Mouse (Mus musculus) left cerebral cortex, adult 18-20 months (tissue): ENCODE data around the gene Strada. TPM values are rescaled to one million over a fixed set of nuclear protein-coding genes. Genes with fewer than 3 reads are reported as not detected.
"Not testable (repeated sequence)": the region's sequence is repeated elsewhere in the genome, so short reads cannot be mapped to it uniquely, and the experiment has no call there.

ENCODE experiments used
- DNase-seq, 2 experiments: peaks; one replicate each; pipeline ENCODE4 v3.0.0; 2021 to 2022; ENCODE audit warnings: low spot score in 2 of 2, mixed read lengths in 1 of 2
- total RNA-seq, 2 experiments: library from RNA; stranded (reverse); gene quantifications; 2 replicates each; pipeline ENCODE4 v1.2.3; 2021

The Strada gene
- total RNA-seq, 2 experiments from 2014 or later: 24.8 to 29.8 TPM

GRCm38 (mm10) chr11:106158081-106158929 is 43.7 kb downstream of the Strada start:
- peak in 1 of 2 experiments; percentile 35 for DNase-seq

DNA sequence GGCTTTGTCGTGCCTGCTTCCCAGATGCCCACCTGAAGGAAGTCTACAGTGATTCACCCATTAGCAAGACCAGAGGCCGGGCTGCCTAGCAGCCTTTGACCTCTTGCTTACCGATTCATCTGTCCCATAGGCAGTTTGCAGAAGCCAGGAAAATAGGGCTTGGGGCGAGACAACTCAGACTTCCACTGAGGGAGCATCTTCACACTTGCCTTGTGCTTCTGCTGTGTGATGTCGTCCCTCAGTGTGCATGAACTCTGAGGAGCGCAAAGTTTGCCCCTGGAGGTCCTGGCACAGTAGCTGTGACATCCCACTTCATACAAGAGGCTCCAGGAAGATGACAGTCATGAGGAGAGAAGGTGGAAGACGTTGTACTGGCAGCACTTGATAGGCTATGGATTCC is 44.8 kb downstream of the Strada start:
- DNase-seq: no peak

- DNase-seq: no peak
Measured at GRCm38 (mm10) chr11:106156257-106156656, 45.7 kb downstream of the Strada start.

DNA sequence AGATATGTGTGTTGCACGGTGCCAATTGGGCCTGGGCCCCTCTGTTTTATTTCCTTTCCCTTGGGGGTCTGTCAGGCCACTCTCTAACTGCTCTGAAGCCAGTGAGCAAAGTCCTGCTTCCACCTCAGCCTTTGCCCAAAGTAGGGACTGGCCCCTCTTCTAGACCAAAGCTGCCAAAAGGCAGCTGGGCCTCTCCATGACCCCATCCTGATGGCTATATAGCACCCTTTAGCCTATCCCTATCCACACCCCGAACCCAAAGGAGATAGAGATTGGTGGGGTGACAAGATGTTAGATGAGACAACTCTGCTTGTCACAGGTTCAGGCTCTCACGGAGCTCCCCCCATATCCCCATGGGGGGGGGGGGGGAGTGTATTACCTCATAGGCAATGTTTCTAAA is 46.2 kb downstream of the Strada start:
- no peak for DNase-seq

GRCm38 (mm10) chr11:106154770-106155169 is 47.2 kb downstream of the Strada start:
- no peak for DNase-seq

- DNase-seq: no peak
Measured at GRCm38 (mm10) chr11:106154091-106154490, 47.9 kb downstream of the Strada start.

DNA sequence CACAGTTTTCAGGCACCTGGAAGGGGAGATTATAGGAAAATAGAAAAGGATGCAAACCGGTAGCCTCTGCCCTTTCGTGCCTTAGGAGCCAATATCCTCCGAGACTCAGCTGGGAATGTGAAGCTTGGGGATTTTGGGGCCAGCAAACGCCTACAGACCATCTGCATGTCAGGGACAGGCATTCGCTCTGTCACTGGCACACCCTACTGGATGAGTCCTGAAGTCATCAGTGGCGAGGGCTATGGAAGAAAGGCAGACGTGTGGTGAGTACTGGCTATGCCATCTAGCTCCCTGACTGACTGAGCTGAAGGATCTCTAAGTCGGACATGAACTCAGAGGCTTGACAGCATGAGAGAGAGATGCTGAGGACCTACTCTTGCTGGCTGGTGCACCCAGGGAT is 49.8 kb downstream of the Strada start:
- peak; percentile 67 to 76 for DNase-seq

DNA sequence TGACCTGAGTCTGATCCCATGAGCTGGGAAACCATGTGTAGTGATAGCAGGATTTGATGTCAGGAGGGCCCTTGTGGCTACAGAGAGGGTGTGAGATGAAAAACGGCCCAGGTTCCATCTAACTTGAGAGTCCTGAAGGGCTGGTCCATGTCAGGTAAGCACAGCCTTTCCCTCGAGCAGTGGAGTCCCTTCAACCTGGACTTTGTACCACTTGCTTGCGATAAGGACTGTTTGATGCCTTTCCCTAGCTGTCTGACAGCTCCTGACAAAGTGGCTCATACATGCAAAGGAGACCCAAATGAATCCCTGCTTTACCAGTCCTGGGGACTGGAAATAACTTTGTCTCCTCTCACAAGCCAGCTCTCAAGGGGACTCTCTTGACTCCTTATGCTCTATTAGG is 50.7 kb downstream of the Strada start:
- no peak for DNase-seq

DNA sequence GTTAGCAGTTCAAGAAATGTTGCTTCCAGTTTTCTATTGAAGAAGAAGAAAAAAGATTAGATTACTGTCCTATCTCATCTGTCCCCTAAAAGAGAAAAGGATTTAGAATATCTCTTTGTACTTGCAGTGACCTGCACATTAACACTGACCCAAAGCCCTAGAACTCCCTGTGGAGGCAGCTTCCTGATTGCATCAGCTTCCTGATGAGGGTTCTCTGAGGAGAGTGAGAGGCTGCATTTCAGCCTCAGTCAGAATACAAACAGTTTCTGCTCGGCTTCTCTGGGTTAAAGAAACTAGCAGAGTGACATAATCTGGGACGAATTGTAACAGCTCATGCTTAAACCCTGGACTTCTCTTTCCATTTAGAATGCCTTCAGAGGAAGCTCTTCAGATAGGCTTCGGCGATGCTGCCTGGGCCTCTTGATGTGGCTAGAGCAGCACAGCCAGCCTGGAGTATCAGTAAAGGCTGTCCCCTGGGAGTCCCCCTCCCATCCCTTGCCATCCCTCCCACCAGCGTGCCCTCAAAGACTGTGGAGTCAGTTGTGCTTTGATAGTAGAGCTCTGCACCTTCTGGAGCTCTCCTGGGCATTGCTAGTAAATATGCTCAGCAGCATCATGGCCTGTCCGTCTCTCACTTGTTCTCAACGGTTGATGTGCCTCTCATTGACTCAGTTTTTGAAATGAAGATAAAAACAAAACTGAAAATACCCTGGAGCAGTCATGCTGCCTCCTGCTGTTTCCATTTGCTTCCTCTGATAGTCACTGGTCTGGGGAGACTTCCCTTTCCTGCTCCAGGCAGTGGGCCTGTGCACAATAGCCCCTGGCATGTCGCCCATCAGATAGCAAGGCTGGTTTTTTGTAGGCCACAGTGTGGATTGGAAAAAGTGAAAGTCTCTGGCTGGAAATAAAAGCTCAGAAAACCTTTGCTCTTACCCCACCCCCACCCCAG is 67.1 kb downstream of the Strada start:
- no peak for DNase-seq

DNA sequence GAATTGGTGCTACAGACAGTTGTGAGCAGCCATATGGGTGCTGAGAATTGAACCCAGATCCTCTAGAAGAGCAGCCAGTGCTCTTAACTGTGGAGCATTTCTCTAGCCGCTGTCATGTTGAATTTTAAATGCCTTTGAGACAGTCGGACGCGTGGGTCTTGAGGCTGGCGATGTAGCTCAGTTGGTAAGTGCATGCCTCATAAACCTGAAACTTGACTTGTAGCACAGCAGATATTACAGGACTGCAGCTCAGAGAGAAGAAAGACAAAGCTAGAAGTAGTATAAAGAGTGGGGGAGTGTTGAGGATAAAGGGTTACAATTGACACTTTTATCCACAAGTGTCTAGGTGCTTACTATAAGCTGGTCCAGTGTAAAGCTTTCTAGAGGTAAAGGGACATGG is 69.5 kb downstream of the Strada start:
- no peak for DNase-seq

DNA sequence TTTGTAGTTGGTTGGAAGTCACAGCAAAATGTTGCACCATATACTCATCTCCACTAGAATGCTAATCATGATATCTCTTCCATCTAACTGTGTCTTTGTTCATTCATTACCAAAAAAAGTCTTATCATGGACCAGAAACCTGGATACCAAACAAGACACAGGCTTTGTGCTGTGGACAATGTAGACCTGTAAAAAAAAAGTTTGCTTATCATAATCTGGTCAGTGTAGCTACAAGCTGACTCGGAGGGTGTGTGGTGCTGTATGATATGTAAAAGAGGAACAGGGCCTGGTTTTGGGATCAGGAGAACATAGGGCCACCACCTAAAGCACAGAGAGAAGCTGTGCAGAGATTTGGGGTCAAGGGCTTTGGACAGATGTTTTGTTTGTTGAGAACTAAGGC is 72.5 kb downstream of the Strada start:
- no peak for DNase-seq

DNA sequence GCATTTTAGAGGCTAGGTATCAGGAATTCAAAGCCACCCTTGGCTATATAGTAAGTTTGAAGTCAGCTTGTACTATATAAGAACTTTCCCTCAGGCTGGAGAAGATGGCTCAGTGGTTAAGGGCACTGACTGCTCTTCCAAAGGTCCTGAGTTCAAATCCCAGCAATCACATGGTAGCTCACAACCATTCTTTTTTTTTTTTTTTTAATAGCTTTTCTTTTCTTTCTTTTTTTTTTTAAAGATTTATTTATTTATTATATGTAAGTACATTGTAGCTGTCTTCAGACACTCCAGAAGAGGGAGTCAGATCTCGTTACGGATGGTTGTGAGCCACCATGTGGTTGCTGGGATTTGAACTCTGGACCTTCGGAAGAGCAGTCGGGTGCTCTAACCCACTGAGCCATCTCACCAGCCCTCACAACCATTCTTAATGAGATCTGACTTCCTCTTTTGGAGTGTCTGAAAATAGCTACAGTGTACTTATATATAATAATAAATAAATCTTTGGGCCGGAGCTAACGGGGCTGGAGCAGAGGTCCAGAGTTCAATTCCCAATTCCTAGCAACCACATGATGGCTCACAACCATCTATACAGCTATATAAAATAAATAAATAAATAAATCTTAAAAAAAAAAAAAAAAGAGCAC is 75.1 kb downstream of the Strada start:
- DNase-seq: not testable (repeated sequence)

DNA sequence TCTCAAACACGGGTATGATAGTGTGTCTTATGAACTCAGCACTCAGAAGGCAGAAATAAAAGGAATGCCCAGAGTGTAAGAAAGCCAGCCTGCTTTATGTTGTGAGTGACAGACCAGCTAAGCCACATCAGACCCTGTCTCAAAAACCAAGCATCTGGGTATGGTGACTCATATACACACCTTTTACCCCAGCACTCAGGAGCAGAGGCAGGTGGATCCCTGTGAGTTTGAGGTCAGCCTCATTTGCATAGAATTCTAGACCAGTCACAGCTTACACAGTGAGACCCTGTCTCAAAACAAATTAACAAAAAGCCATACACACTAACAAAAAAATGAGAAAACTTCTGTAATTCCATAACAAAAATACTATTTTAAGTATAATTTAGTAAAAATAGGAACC is 76.1 kb downstream of the Strada start:
- no peak for DNase-seq

DNA sequence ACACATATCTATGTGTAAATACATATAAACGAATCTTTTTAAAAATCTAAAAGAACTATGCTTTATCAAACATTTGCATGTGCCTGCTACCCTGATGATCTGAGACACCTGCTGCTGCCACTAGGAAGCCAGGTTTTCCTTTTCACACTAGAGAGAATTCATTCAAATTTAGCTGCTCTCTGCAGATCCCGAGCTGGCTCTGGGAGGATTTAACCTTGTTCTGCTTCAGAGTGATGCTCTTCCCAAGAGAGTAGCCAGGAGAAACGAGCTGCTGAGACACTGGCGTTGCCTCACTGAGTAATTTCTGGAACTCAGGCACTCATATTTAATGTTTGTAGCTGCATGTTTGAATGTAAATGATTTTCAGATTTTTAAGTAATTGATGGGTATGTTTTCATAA is 77.2 kb downstream of the Strada start:
- no peak for DNase-seq

DNA sequence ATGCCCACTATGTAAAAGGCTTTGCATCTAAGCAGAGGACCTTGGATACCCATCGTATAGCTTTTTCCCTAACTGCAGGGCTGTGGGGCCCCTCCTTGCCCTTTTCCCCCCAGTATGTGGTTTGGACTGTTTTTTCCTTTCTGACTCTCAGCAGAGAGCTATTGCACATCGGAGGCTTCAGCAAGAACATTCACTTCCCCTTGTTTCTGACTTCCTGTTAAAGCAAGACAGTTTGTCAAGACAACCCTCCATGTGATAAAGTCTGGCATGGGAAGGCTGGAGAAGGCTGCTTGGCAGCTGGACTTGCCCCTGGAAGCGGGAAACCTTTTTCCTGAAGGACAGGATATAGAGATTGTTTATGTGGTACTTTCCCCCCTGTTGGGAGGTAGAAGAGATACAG is 79.2 kb downstream of the Strada start:
- DNase-seq: no peak

- no peak for DNase-seq
Measured at GRCm38 (mm10) chr11:106122221-106122620, 79.7 kb downstream of the Strada start.

Other genes starting within 250 kb of the Strada start
- gene Cyb561, start 248.8 kb downstream of the Strada start, total RNA-seq: 100 to 1,000 TPM; 102 TPM
- gene Ace, start 234.2 kb downstream of the Strada start, total RNA-seq: 10 to 100 TPM; 14.3 to 18.6 TPM
- not detected for gene Ace3, start 207.5 kb downstream of the Strada start, total RNA-seq
- gene Kcnh6, start 194.0 kb downstream of the Strada start, total RNA-seq: 1 to 10 TPM; 2.1 to 2.6 TPM
- gene Dcaf7, start 165.3 kb downstream of the Strada start, total RNA-seq: 100 to 1,000 TPM; 128 to 138 TPM
- 10 to 100 TPM; 17.9 to 19.7 TPM for gene Taco1, start 136.1 kb downstream of the Strada start, total RNA-seq
- 10 to 100 TPM; 30.7 to 31.0 TPM for gene Map3k3, start 117.6 kb downstream of the Strada start, total RNA-seq
- gene Gm10840, start 41.3 kb downstream of the Strada start, total RNA-seq: 1 to 10 TPM in 1 of 2 experiments, not detected in 1; 1.6 TPM
- 10 to 100 TPM; 94.9 to 97.0 TPM for gene Limd2, start 41.3 kb downstream of the Strada start, total RNA-seq
- 10 to 100 TPM; 84.2 to 91.5 TPM for gene Ccdc47, start 14.2 kb upstream of the Strada start, total RNA-seq
- gene Ddx42, start 14.8 kb upstream of the Strada start, total RNA-seq: 10 to 100 TPM; 64.4 to 68.0 TPM
- gene Ftsj3, start 53.9 kb upstream of the Strada start, total RNA-seq: 10 to 100 TPM; 25.9 to 26.9 TPM
- 100 to 1,000 TPM; 211 to 215 TPM for gene Psmc5, start 54.0 kb upstream of the Strada start, total RNA-seq
- gene Smarcd2, start 70.8 kb upstream of the Strada start, total RNA-seq: 10 to 100 TPM; 16.6 to 16.9 TPM
- under 1 TPM in 1 of 2 experiments, not detected in 1; 0.12 TPM for gene Tcam1, start 74.5 kb upstream of the Strada start, total RNA-seq
- not detected for gene Gh, start 99.7 kb upstream of the Strada start, total RNA-seq
- gene Cd79b, start 112.6 kb upstream of the Strada start, total RNA-seq: not detected
- gene Scn4a, start 151.1 kb upstream of the Strada start, total RNA-seq: not detected
- not detected for gene Prr29, start 163.3 kb upstream of the Strada start, total RNA-seq
- gene Icam2, start 185.9 kb upstream of the Strada start, total RNA-seq: 1 to 10 TPM; 2.9 to 5.7 TPM